Mouse (Mus musculus) small intestine, adult 2 months (tissue): ENCODE results near the gene Cd93.

Experiments
- CTCF ChIP-seq: fragments of 200-500 bp; IDR thresholded peaks from 2 replicates; pipeline ENCODE4 v1.5.1; 2012; ENCODE audit warnings: low read depth, mild to moderate bottlenecking, control low read depth, inconsistent platforms, low read length, moderate library complexity, mixed read lengths; ENCODE audit not compliant: insufficient replicate concordance, insufficient read length; ENCODE audit errors: extremely low read depth
- POLR2A ChIP-seq: fragments of 200-500 bp; IDR thresholded peaks from 2 replicates; pipeline ENCODE4 v1.6.1; 2012; ENCODE audit warnings: low read depth, mild to moderate bottlenecking, control low read depth, inconsistent platforms, low read length, moderate library complexity

- TF ChIP-seq CTCF (no peak), POLR2A (no peak)
Observed at GRCm38 (mm10) chr2:148475879-148476495, 32.6 kb upstream of the Cd93 start.
